Mouse (Mus musculus) frontal cortex, postnatal 14 days (tissue): ENCODE measurements around the gene Tns1.
A peak's percentile ranks its signal among the peaks of the same experiment; 100 is the strongest.

Source experiments
- DNase-seq, 2 experiments: peaks; one replicate each; pipeline ENCODE4 v3.0.0; 2022; ENCODE audit warnings: low spot score in 2 of 2

Tns1 gene

DNA sequence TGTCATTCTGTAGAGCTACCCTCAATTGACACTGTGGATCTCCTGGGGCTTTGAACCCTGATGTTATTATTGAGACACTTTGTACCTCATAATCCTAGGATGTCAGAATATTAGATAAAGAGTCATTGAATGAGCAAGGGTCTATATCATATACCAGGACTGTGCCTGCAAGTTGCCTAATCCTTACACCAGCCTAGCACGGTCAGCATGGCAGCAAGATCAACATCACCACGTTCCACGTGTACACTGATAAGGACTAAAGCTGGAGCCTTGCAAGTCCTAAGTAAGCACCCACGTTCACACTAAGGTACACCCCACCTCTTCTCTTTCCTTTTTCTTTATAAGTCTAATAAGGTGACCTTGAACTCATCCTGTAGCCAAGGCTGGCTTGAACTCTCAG, 65.5 kb downstream of the Tns1 start:
- DNase-seq: no peak

DNA sequence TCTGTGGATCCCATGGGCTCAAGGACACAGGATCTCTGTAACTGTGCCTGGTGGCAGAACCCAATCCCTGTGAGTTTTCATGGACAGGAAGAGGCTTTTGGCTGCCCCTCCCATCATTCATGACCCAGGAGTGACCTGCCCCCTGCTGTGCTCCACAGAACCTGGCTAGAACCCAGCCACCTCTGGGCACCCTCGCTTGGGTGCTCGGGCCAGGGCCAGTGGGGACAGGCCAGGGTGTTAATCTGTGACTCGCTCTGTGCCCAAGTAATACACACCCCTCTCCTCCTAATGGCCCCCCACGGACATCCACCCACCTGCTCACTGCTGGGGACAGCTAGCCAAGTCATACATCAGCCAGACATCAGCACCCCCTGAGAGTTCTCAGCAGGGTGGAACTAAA, 65.9 kb downstream of the Tns1 start:
- DNase-seq: no peak

- no peak for DNase-seq
Measured at GRCm38 (mm10) chr1:74057501-74057900, 66.7 kb downstream of the Tns1 start.

DNA sequence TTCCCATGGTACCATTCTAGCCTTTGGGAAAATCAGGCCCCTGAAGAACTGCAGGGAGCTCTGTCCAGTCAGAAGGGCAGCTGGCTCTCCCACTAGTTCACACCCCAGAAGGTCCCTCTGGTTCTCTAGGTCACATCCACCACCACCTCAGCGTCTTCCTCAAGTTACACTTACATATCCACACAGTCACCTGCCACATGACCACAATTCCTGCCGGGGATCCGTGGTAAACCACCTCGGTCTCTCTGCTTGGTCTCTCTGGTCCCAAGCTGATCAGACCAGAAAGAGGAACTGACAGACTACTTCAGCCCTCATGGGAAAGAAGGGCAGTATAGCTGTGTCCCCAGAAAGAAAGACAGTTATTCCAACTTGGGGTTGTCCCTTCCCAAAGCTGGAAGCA, 68.7 kb downstream of the Tns1 start:
- DNase-seq: no peak

- DNase-seq: no peak
Measured at GRCm38 (mm10) chr1:74054471-74054870, 69.8 kb downstream of the Tns1 start.

DNA sequence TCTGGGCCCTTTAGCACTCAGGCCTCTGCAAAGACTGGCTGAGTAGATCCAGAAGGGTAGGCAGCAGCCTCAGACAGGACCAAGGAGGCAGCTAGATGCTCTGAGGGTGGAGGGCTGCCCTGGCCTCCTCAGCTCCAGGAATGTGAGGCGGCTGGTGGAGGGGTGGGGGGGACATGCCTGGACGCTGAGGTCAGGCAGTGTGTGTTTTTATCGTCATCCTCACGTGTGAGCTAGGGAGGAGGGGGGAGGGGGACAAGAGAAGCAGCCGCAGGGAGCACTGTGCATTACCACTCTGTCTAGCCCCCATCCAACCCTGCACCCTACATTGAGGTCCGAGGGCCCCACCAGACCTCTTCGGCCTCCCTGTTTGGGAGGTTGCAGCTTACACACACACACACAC, 70.2 kb downstream of the Tns1 start:
- DNase-seq: no peak

DNA sequence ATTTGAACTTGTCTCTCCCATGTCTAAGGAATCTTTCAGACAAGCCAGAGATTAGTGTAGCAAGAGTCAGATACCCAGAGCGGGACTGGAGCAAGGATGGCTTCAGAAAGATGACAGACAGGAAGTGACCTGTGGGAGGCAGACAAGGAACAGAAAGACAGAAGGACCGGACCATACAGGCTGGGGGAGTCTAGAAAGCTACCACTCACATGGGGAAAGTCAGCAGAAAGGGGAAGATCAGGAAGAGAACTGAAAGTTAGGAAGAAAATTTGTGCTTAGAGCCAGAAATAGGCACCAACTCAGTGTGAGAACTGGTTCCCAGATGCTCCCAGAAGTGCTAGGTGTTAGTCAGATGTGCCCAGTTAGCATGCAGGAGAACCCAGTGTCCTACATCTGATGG, 71.2 kb downstream of the Tns1 start:
- DNase-seq: no peak

DNA sequence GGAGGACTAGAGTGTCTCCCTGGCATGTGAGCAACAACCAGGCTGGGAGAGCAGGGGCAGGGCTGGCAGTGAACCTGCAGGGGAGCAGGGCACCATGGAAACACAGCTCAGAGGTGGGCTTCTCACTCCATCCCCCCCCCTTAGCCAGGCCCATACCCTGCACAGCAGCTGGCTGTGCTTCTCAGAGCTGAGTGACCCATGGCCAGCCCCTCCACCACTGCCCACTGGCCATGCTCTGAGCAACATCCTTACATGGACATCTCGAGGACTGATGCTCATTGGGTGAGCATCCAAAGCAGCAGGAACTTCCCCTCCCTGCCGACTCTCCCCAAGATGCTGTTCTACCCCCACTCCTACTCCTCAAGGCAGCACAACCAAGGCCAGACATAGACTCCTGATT, 72.9 kb downstream of the Tns1 start:
- DNase-seq: no peak

- DNase-seq: no peak
Measured at GRCm38 (mm10) chr1:74049430-74049829, 74.8 kb downstream of the Tns1 start.

DNA sequence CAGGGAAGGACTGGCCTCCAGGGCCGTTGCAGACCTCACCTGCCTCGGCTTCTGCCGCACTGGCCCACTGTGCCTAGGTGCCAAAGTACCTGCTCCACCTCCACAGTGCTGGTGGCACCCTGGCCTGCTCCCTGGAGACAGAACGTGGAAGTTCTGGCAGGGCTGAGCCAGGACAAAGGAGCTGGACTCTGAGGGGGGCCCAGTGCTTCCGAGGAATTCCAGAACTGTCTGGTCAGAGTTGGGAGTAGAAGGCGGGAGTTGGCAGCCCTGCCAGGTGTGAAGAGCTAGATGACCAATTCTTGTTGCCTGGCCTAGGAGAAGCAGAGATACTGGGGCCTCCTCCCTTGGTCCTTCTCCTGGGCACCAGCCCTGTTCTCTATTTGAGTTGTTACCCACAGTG, 76.5 kb downstream of the Tns1 start:
- no peak for DNase-seq

- DNase-seq: no peak
Measured at GRCm38 (mm10) chr1:74047311-74047710, 76.9 kb downstream of the Tns1 start.

- DNase-seq: no peak
Measured at GRCm38 (mm10) chr1:74045034-74045433, 79.2 kb downstream of the Tns1 start.

DNA sequence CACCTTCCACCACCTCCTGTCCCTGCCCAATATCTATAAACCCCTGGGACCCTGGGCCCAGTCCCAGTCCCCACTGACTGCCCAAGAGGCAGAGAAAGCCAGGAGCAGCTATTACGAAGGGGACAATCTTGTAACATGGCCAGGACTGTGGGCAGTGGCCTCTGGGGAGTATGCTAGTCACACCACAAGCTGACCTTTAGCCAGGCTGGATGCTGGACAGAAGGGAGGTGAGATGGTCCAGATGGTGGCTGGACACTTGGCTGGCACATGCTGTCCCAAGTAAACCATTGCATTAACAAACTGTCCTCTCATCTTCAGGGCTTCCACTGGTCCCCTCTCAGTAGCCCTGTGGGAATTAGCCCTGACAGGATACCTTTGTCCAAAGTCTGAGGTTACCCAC, 79.8 kb downstream of the Tns1 start:
- DNase-seq: no peak

DNA sequence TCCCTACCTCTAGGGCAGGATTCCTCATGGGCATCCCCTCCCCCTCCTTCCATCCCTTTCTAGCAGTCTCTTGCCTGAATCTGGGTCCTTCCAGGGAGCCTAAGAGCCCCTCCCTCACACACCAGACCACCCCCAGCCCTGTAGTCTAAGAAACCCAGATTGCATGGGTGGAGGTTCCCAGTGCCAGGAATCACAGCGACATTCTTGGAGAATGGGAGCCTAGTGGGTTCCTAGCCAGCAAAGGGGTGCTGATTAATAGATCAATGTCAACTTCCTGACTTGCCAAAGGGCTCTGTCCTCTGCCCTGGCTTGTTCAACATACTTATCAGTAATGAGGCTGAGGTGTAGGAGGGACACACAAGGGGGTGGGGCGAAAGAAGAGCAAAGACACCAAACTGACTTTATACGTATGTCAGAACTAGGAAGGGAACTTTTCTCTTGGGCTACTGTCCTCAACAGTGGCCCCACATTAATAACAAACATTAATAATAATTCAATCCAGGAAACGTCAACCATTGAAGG, 80.6 kb downstream of the Tns1 start:
- no peak for DNase-seq

DNA sequence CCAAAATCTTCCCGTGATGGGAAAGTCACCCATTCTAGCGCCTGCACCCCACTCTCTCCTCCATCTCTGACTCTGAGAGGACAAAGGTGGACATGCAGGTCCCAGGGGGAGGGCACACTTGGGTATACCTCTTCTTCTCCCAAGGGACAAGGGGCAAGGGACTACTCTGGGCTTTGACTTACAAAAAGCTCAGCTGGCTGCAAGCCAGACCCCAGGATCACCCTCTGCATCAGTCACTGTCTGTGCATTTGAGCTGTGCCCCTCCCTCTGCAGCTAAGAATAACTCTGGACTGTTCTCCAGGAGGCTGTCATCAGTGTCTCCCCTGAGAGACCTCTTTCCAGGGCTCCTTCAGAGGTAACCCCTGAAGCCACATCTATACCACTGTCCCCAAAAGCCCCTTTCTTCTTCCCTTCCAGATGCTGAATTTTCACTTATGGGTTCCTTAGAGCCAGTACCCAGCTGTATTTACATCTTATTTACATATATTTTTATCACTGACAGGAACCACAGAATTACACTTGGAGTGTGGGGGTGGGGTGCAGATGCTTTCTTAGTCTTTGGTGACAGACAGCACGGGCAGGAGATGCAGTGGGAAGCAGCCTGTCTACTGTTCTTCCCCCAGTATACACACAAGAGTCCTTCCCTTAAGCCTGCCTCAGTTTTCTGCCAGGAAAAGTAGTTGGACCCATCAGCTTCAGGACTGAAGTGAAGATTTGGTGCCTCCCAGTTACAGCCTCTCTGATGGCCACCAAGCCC, 81.4 kb downstream of the Tns1 start:
- peak in 1 of 2 experiments; percentile 27 for DNase-seq

GRCm38 (mm10) chr1:74041692-74042091, 82.6 kb downstream of the Tns1 start:
- no peak for DNase-seq

- no peak for DNase-seq
Measured at GRCm38 (mm10) chr1:74041178-74041577, 83.1 kb downstream of the Tns1 start.

GRCm38 (mm10) chr1:74036560-74037390, 87.5 kb downstream of the Tns1 start:
- DNase-seq: no peak

DNA sequence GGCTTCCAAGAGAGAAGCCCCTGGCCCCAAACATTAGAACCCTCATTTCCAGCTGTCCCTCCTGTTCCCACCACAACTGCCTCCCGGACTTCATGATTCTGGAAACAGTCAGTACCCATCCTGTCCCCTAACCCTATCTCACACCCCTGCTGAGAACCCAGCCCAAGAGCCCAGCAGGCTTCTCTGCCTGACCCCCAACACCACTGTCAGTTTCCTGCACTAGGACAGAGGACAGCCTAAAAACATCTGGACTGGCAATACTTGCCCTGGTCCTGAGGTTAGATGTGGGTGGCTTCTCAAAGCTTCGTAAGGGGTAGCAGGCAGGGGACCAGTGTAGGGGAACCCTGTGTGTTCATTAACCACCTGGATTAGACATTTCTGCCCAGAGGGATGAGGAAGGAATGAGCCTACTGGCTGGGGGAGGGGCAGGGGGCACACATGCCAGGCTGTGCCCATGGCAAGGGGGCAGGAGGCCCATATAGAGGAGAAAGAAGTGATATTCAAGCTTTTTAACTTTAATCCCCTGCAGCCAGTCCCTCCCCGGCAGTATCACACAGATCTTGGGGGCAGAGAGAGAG, 88.2 kb downstream of the Tns1 start:
- DNase-seq: no peak

GRCm38 (mm10) chr1:74035487-74035886, 88.8 kb downstream of the Tns1 start:
- no peak for DNase-seq

DNA sequence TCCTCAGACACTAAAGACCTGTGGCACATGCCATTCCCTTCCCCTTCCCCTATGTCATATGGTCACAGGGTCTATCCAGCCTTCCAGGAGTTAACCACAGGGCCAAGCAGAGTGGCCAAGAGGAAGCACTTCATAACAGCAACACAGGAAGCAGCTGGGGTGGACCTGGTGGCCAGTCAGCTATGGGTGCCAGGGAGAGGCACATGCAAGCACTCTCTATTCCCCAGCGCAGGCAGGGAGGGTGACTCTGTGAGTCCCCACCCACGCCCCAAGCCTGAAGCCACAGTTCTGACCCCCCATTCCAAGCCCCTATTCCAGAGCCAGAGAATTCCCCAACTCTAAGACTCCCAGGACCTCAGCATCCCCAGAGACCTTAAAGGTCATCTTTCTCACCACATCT, 89.5 kb downstream of the Tns1 start:
- no peak for DNase-seq

DNA sequence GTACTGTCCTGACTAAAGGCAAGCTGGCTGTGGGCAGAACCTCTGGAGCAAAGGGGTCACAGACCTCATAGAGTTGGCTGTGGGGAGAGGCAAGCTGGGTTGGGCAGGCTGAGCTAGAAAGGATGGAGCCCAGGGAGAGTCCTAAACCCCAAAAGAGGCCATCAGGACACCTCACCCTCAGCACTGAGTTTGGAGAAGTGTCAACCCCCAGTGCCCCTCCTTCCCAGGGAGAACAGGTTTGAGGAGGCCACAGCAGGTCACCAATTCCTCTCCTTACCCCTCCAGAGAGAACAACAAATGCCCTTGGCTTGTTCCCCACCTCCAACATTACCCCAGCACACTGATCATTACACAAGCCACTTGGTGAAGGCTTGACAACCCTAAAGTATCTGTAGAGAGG, 90.0 kb downstream of the Tns1 start:
- DNase-seq: no peak

DNA sequence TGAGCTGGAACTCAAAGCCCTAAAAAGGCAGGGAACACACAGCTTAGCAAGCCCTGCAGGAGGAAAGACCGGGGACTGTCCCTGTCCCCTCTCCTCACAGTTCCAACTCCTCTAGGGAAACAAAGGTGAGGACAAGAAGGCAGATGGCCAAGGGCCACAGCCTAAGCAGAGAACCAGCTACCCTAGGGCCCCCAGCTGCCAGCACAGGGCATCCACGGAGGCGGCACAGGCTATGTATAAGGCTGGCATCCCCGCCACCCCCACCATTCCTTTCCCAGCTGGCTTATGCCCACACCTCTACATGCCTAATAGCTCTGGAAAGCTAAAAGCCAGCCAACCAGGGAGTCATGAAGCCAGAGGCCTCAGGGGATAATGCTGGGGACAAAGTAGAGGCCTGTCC, 90.8 kb downstream of the Tns1 start:
- no peak for DNase-seq
